Mouse (Mus musculus): Measurements from ENCODE around the gene Gm5269.

DNA sequence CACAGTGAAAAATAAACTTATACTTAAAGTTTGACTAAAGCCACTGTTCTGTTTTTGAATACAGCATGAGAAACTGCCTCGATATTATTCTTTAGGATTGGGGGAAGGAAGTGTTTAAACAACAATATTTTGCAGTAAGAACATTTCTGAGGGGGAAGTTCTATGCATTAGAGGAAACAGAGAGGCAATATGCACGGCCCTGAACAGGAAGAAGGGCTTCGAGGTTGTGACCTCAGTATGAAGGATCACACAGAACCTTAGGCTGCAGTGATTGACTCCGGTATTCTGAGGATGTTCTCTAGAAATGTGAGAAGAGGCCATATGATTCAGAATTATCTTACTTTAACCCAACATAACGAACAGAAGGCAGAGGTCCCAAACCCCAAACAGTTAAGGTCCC lies 24.3 kb downstream of the Gm5269 start:
- TF ChIP-seq ZMIZ1 (IDR thresholded peaks at IDR 0.05; ENCODE audit: low read depth, low read length) = no peak
- TF ChIP-seq EP300 (IDR thresholded peaks at IDR 0.05; ENCODE audit: low read length) = no peak
- no peak for TF ChIP-seq USF2 (conservative IDR thresholded peaks at IDR 0.05; ENCODE audit: low read depth, low read length)
- TF ChIP-seq CTCF (conservative IDR thresholded peaks at IDR 0.05 in 1 of 2, IDR thresholded peaks at IDR 0.05 in 1 of 2; ENCODE audit: low read depth in 2 of 2, low read length in 2 of 2) = no peak
- no peak for TF ChIP-seq USF1 (IDR thresholded peaks at IDR 0.05; ENCODE audit: low read depth, low read length)
- TF ChIP-seq UBTF (IDR thresholded peaks at IDR 0.05; ENCODE audit: low read depth, low read length) = no peak
- no peak for TF ChIP-seq TBP (conservative IDR thresholded peaks at IDR 0.05; ENCODE audit: low read depth, low read length)
- TF ChIP-seq MAZ (IDR thresholded peaks at IDR 0.05; ENCODE audit: low read depth, low read length) = no peak
- TF ChIP-seq POLR2AphosphoS2 (IDR thresholded peaks at IDR 0.05; ENCODE audit: low read depth, low read length) = no peak
- no peak for TF ChIP-seq ELF1 (IDR thresholded peaks at IDR 0.05; ENCODE audit: low read depth, low read length)
- TF ChIP-seq NELFE (IDR thresholded peaks at IDR 0.05; ENCODE audit: low read depth, low read length) = no peak
- TF ChIP-seq CHD2 (IDR thresholded peaks at IDR 0.05; ENCODE audit: low read length) = no peak
- no peak for TF ChIP-seq JUND (conservative IDR thresholded peaks at IDR 0.05; ENCODE audit: low read depth, low read length)
- TF ChIP-seq RAD21 (IDR thresholded peaks at IDR 0.05; ENCODE audit: low read depth, low read length) = no peak

All from CH12.LX (cell line).